Mouse (Mus musculus): ENCODE results near the gene Lztr1.

Lztr1 gene

DNA sequence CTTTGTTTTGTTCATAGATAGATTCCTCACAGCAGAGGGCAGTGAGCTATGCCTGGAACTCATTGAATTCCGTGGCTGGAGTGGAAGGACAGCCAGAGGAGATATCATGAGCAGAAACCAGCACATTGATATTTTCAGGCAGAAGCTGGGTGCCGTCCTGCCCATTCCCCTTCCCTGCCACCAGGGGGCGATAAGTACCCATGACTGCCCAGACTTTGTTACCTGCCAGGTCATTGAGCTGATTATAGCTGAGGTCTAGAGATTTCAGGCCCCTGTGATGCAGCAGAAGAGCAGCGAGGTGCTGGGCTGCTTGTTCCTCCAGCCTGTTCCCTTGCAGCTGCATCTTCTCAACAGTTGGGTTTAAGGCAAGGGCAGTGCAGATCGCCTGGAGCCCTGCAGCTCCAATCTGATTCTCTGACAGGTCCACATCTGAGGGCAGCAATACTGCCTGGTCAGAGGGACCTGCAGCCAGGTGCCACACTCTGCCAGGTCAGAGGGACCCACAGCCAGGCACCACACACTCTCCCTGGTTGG is 49.5 kb downstream of the Lztr1 start:
- peak; percentile 69 for DNase-seq (ENCODE audit: low spot score)

- DNase-seq (ENCODE audit: low spot score) = no peak
Measured at GRCm38 (mm10) chr16:17558811-17559210, 50.3 kb downstream of the Lztr1 start.

GRCm38 (mm10) chr16:17559396-17560027 is 51.0 kb downstream of the Lztr1 start:
- DNase-seq (ENCODE audit: low spot score) = no peak

GRCm38 (mm10) chr16:17561128-17561750 is 52.8 kb downstream of the Lztr1 start, which contains the start of gene Lrrc74b:
Gene Lrrc74b, minus strand, starts transcription at chr16:17561247.
- DNase-seq (ENCODE audit: low spot score) = no peak

GRCm38 (mm10) chr16:17561751-17562208 is 53.3 kb downstream of the Lztr1 start, which contains the start of gene P2rx6:
Gene P2rx6, plus strand, starts transcription at chr16:17561885.
- DNase-seq (ENCODE audit: low spot score) = no peak

DNA sequence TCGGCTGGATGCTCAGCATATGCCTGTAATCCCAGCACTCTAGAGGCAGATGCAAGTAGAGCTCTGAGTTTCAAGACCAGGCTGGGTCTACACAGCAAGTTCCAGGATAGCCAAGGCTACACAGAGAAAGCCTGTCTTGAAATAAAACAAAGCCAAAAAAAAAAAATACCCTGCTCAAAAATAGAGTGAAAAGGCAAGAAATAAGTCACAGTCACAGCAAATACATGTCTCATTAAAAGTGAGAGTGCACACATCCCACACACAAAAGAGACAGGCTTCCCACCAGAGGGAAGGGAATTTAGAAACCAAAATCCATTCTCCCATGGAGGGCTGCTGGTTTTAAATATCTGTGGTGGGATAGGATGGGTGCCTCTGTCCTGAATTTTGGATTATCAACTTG is 55.1 kb downstream of the Lztr1 start:
- DNase-seq (ENCODE audit: low spot score) = no peak

DNA sequence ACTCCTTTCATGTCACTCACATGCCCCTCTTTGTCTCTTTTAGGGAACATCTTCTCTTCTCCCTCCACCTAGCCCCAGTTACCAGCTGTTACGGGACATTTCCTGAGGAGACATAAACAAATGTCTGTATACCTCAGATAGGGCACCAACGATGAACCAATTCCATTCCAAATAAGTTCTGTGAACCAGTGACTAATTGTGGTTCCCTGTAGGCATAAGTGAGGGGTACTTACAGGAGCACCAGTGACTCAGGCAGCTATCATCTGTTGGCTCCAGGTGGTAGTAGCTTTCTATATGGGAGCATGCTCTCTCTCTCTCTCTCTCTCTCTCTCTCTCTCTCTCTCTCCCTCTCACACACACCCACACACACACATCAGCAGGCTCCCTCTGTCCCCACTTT is 55.7 kb downstream of the Lztr1 start:
- no peak for DNase-seq (ENCODE audit: low spot score)

DNA sequence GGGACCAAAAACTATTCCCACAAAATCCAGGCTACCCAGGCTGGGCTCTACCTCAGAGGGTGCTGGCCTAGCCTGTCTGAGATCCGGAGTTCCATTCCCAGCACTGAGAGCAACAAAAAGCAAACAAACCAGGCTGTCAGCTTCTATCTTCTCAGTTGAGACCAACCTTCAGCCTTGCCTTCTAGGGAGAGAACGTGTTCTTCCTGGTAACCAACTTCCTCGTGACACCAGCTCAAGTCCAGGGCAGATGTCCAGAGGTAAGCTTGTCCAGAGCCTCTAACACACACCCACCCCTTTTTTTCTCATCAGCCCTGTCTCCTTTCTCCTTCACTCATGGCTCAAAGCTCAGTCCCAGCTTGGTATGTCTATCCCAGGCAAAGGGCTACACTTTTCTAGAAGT is 56.3 kb downstream of the Lztr1 start:
- no peak for DNase-seq (ENCODE audit: low spot score)

GRCm38 (mm10) chr16:17566186-17566585 is 57.7 kb downstream of the Lztr1 start:
- no peak for DNase-seq (ENCODE audit: low spot score)

Measured in c-Kit-positive CD71-positive TER-119-positive erythroid progenitor cells, embryonic 14.5 days (primary cell).